Mouse (Mus musculus): ENCODE data around the gene Cfp.
A peak's percentile ranks its signal among the peaks of the same experiment; 100 is the strongest.

Cfp gene

GRCm38 (mm10) chrX:20931364-20931763 is at the start of gene Cfp:
TSS of gene Cfp (minus strand) at chrX:20931555.
- DNase-seq (ENCODE audit: low read depth, low spot score) = no peak

GRCm38 (mm10) chrX:20980901-20981300 is 49.5 kb upstream of the Cfp start:
- DNase-seq (ENCODE audit: low read depth, low spot score) = no peak

GRCm38 (mm10) chrX:20961477-20962378 is 30.4 kb upstream of the Cfp start, which contains the start of gene Uxt:
TSS of gene Uxt (minus strand) at chrX:20962017.
- peak; percentile 86 for DNase-seq (ENCODE audit: low read depth, low spot score)

GRCm38 (mm10) chrX:20950191-20950880 is 19.0 kb upstream of the Cfp start, which contains the start of gene Elk1:
TSS of gene Elk1 (minus strand) at chrX:20950608.
- peak; percentile 94 for DNase-seq (ENCODE audit: low read depth, low spot score)

- DNase-seq (ENCODE audit: low read depth, low spot score) = no peak
Measured at GRCm38 (mm10) chrX:20946055-20946454, 14.7 kb upstream of the Cfp start.

- DNase-seq (ENCODE audit: low read depth, low spot score) = no peak
Measured at GRCm38 (mm10) chrX:20931963-20932362, 608 bp upstream of the Cfp start.

GRCm38 (mm10) chrX:20929859-20930258 is 1.5 kb downstream of the Cfp start:
- DNase-seq (ENCODE audit: low read depth, low spot score) = no peak

GRCm38 (mm10) chrX:20924976-20925375 is 6.4 kb downstream of the Cfp start:
- no peak for DNase-seq (ENCODE audit: low read depth, low spot score)

- no peak for DNase-seq (ENCODE audit: low read depth, low spot score)
Measured at GRCm38 (mm10) chrX:20923506-20923905, 7.8 kb downstream of the Cfp start.

- DNase-seq (ENCODE audit: low read depth, low spot score) = peak; percentile 41
Measured at GRCm38 (mm10) chrX:20921366-20921765, 10.0 kb downstream of the Cfp start.

GRCm38 (mm10) chrX:20920844-20921364 is 10.5 kb downstream of the Cfp start, which contains the start of gene Syn1:
TSS of gene Syn1 (minus strand) at chrX:20921004.
- DNase-seq (ENCODE audit: low read depth, low spot score) = peak; percentile 83

- no peak for DNase-seq (ENCODE audit: low read depth, low spot score)
Measured at GRCm38 (mm10) chrX:20920249-20920843, 11.0 kb downstream of the Cfp start.

- peak; percentile 33 for DNase-seq (ENCODE audit: low read depth, low spot score)
Measured at GRCm38 (mm10) chrX:20915075-20915474, 16.3 kb downstream of the Cfp start.

GRCm38 (mm10) chrX:20913726-20914125 is 17.6 kb downstream of the Cfp start:
- no peak for DNase-seq (ENCODE audit: low read depth, low spot score)

- DNase-seq (ENCODE audit: low read depth, low spot score) = no peak
Measured at GRCm38 (mm10) chrX:20910074-20910473, 21.3 kb downstream of the Cfp start.
